Mouse (Mus musculus): ENCODE data around the gene Kpna1. TPM values are rescaled to one million over a fixed set of nuclear protein-coding genes. Genes with fewer than 3 reads are reported as not detected.

The Kpna1 gene
- total and polyA plus RNA-seq, 3 experiments: 22.1 to 63.9 (median 57.9) TPM

DNA sequence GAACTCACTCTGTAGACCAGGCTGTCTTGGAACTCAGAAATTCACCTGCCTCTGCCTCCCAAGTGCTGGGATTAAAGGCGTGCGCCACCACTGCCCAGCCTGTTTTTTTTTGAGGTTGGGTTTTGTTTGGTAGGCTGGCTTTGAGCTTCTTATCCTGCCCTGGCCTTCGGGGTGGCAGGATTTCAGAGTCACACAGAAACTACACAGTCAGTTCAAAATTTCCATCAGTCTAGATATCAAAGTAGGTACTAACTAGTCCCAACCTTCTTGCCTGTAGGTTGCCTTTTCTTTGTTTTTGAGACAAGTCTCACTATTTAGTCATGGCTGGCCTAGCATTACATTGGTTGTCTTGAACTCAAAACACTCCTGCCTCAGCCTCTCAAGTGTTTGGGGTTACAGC lies 5.9 kb downstream of the Kpna1 start:
- H3K27me3 ChIP-seq (replicated peaks): no peaks in the 10 kb centered on the region
- peaks cover 0 to 17% of the 10 kb centered on the region in 2 experiments for H3K36me3 ChIP-seq (replicated peaks in 1 of 2; ENCODE audit: control insufficient read depth in 1 of 2, insufficient read depth in 1 of 2, low read length in 1 of 2)
- peak overlapping the region; percentile 31 to 96 (median 84) for H3K4me3 ChIP-seq (replicated peaks in 1 of 3; ENCODE audit: low read depth in 2 of 3, low read length in 2 of 3, poor library complexity in 1 of 3)
- peaks cover 2 to 47% of the 10 kb centered on the region in 2 experiments; a peak in 2 of 4 replicates for H3K4me1 ChIP-seq (ENCODE audit: control insufficient read depth in 1 of 2, insufficient read depth in 2 of 2)
- peaks cover 53% of the 10 kb centered on the region for H3K79me2 ChIP-seq (replicated peaks; ENCODE audit: control insufficient read depth, extremely low read depth, insufficient read depth, poor library complexity, severe bottlenecking)
- TF ChIP-seq IRF4 (IDR thresholded peaks at IDR 0.05; ENCODE audit: low read depth, low read length) (no peak), EP300 (IDR thresholded peaks at IDR 0.05; ENCODE audit: low read length) (no peak), USF2 (conservative IDR thresholded peaks at IDR 0.05; ENCODE audit: low read depth, low read length) (no peak), KAT2A (IDR thresholded peaks at IDR 0.05; ENCODE audit: insufficient replicate concordance, low read length) (no peak), E2F4 (IDR thresholded peaks at IDR 0.05; ENCODE audit: insufficient replicate concordance, low read depth, low read length) (no peak), TBP (conservative IDR thresholded peaks at IDR 0.05; ENCODE audit: low read depth, low read length) (no peak), MEF2A (IDR thresholded peaks at IDR 0.05; ENCODE audit: borderline replicate concordance, low read depth, low read length) (no peak), ZKSCAN1 (IDR thresholded peaks at IDR 0.05; ENCODE audit: borderline replicate concordance, low read depth, low read length) (no peak), ELF1 (IDR thresholded peaks at IDR 0.05; ENCODE audit: low read depth, low read length) (no peak), ZNF384 (IDR thresholded peaks at IDR 0.05; ENCODE audit: low read depth, low read length) (0 out of 2 replicates have a peak, but pooled peaks have one; percentile 19), SIN3A (IDR thresholded peaks at IDR 0.05; ENCODE audit: low read length) (no peak), NRF1 (IDR thresholded peaks at IDR 0.05; ENCODE audit: low read depth, low read length) (no peak), BHLHE40 (IDR thresholded peaks at IDR 0.05; ENCODE audit: low read depth, low read length) (0 out of 2 replicates have a peak, but pooled peaks have one; percentile 39), ZMIZ1 (IDR thresholded peaks at IDR 0.05; ENCODE audit: low read depth, low read length) (no peak)
- peak overlapping the region; percentile 91 for H3K9ac ChIP-seq (ENCODE audit: insufficient read depth, low read depth)
- in situ Hi-C loops (cut with MboI; ENCODE audit: low pct_ligation_motif_present, low pct_unique_long_range_greater_than_20kb, low sequenced_read_pairs): no loop called here
- H3K9me3 ChIP-seq (replicated peaks; ENCODE audit: low read length): no peaks in the 10 kb centered on the region
- dilution Hi-C loops (cut with MboI; ENCODE audit: extremely low pct_ligation_motif_present, extremely low pct_unique_long_range_greater_than_20kb, low sequenced_read_pairs): no loop called here
- DNase-seq (ENCODE audit: extremely low read depth): peak; percentile 21
- H3K27ac ChIP-seq (ENCODE audit: insufficient read depth, low read depth): no peak overlapping the region
- peak overlapping the region; percentile 65 for H3K4me2 ChIP-seq (ENCODE audit: insufficient read depth, low read depth, poor library complexity, severe bottlenecking)

DNA sequence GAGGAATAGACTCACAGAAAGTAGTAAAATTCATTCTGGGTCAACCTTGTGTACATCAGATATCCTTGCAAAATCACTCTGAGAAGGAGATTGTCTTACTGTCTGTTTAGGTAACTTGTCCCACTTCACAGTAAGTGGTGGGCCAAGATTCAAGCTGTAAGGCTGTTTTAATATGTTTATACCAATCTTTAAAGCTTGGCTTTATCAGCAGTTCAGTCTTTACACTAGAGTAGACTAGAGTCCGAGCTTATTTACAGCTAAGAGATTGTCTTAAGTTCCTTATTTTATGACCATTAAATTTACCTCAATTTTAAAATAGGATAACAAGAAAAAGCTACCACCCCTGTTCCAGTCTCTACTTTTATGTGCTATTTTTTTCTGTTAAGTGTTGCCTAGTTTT lies 9.4 kb downstream of the Kpna1 start:
- Histone ChIP-seq H3K27me3 (replicated peaks) (no peaks in the 10 kb centered on the region), H3K36me3 (replicated peaks in 1 of 2; ENCODE audit: control insufficient read depth in 1 of 2, insufficient read depth in 1 of 2, low read length in 1 of 2) (peaks cover 0 to 7% of the 10 kb centered on the region in 2 experiments), H3K4me2 (ENCODE audit: insufficient read depth, low read depth, poor library complexity, severe bottlenecking) (no peak overlapping the region), H3K9ac (ENCODE audit: insufficient read depth, low read depth) (no peak overlapping the region), H3K4me3 (replicated peaks in 1 of 3; ENCODE audit: low read depth in 2 of 3, low read length in 2 of 3, poor library complexity in 1 of 3) (no peak overlapping the region), H3K79me2 (replicated peaks; ENCODE audit: control insufficient read depth, extremely low read depth, insufficient read depth, poor library complexity, severe bottlenecking) (peaks cover 85% of the 10 kb centered on the region), H3K27ac (ENCODE audit: insufficient read depth, low read depth) (no peak overlapping the region), H3K4me1 (ENCODE audit: control insufficient read depth in 1 of 2, insufficient read depth in 2 of 2) (peaks cover 2 to 55% of the 10 kb centered on the region in 2 experiments; a peak in 2 of 4 replicates), H3K9me3 (replicated peaks; ENCODE audit: low read length) (no peaks in the 10 kb centered on the region)
- in situ Hi-C loops (cut with MboI; ENCODE audit: low pct_ligation_motif_present, low pct_unique_long_range_greater_than_20kb, low sequenced_read_pairs) (no loop called here), dilution Hi-C loops (cut with MboI; ENCODE audit: extremely low pct_ligation_motif_present, extremely low pct_unique_long_range_greater_than_20kb, low sequenced_read_pairs) (no loop called here)
- no peak for DNase-seq (ENCODE audit: extremely low read depth)
- TF ChIP-seq ELF1 (IDR thresholded peaks at IDR 0.05; ENCODE audit: low read depth, low read length) (no peak), SIN3A (IDR thresholded peaks at IDR 0.05; ENCODE audit: low read length) (no peak), CHD2 (IDR thresholded peaks at IDR 0.05; ENCODE audit: low read length) (no peak), E2F4 (IDR thresholded peaks at IDR 0.05; ENCODE audit: insufficient replicate concordance, low read depth, low read length) (no peak), IRF4 (IDR thresholded peaks at IDR 0.05; ENCODE audit: low read depth, low read length) (no peak), POLR2A (IDR thresholded peaks at IDR 0.05; ENCODE audit: low read depth, low read length) (no peak), ETS1 (conservative IDR thresholded peaks at IDR 0.05; ENCODE audit: low read depth, low read length) (no peak)

Data from CH12.LX (cell line).